Mouse (Mus musculus) neural tube, embryonic 13.5 days (tissue): ENCODE results near the gene Fdxacb1. TPM values are rescaled to one million over a fixed set of nuclear protein-coding genes. Genes with fewer than 3 reads are reported as not detected.

Experiments used
- ATAC-seq: fragments of 200-750 bp; cut with Nextera tagmentation; 2 replicates; pipeline ENCODE4 v1.8.0; 2017; ENCODE audit warnings: low read depth, mild to moderate bottlenecking, moderate TSS enrichment, moderate library complexity
- H3K27ac ChIP-seq: fragments of 300-500 bp; sonication (generic); replicated peaks from 2 replicates; pipeline ENCODE4 v1.5.1; 2015; ENCODE audit warnings: moderate library complexity, mild to moderate bottlenecking, inconsistent platforms
- H3K27me3 ChIP-seq: fragments of 300-500 bp; sonication (generic); 2 replicates; pipeline ENCODE4 v1.6.1; 2015; ENCODE audit warnings: mild to moderate bottlenecking, inconsistent platforms
- H3K36me3 ChIP-seq: fragments of 300-500 bp; sonication (generic); 2 replicates; pipeline ENCODE4 v1.6.1; 2015; ENCODE audit warnings: mild to moderate bottlenecking, inconsistent platforms
- H3K4me1 ChIP-seq: fragments of 300-500 bp; sonication (generic); replicated peaks from 2 replicates; pipeline ENCODE4 v1.6.1; 2015; ENCODE audit warnings: inconsistent platforms
- H3K4me2 ChIP-seq: fragments of 300-500 bp; sonication (generic); 2 replicates; pipeline ENCODE4 v1.6.1; 2015; ENCODE audit warnings: inconsistent platforms, mild to moderate bottlenecking, moderate library complexity
- H3K4me3 ChIP-seq: fragments of 300-500 bp; sonication (generic); 2 replicates; pipeline ENCODE4 v1.5.1; 2015; ENCODE audit warnings: mild to moderate bottlenecking, inconsistent platforms
- H3K9ac ChIP-seq: fragments of 300-500 bp; sonication (generic); 2 replicates; pipeline ENCODE4 v1.6.1; 2015; ENCODE audit warnings: moderate library complexity, mild to moderate bottlenecking, inconsistent platforms
- H3K9me3 ChIP-seq: fragments of 300-500 bp; sonication (generic); 2 replicates; pipeline ENCODE4 v1.6.1; 2016; ENCODE audit warnings: inconsistent platforms
- WGBS: fragments of 180-500 bp; shearing (Covaris S2); methylation state at CpG from one replicate; pipeline ENCODE4 v1.1.7; 2015; 5-methylcytosine and 5-hydroxymethylcytosine counted together
- polyA plus RNA-seq: library from polyadenylated mRNA; unstranded; fragments of >200 nt; fragmentation: Nextera tagmentation; extraction: Ambion mirVana; gene quantifications from 2 replicates; pipeline ENCODE4 v1.2.1, GENCODE M21; 2015

The Fdxacb1 gene
- polyA plus RNA-seq, 1 experiment from 2014 or later, result 12.9 TPM

- ATAC-seq, result no peak
- 60% methylated on average over 11 of the region's 11 CpGs for WGBS
- no peaks in the 10 kb centered on the region for H3K27me3 ChIP-seq
- peak overlapping the region; percentile 94 for H3K27ac ChIP-seq
- peak overlapping the region; percentile 91 for H3K9ac ChIP-seq
- peaks cover 29% of the 10 kb centered on the region for H3K4me1 ChIP-seq
- peaks cover 40% of the 10 kb centered on the region for H3K36me3 ChIP-seq
- H3K4me3 ChIP-seq, result peak overlapping the region; percentile 65
- H3K4me2 ChIP-seq, result peak overlapping the region; percentile 85
- no peaks in the 10 kb centered on the region for H3K9me3 ChIP-seq
Measured at GRCm38 (mm10) chr9:50776162-50776760, 8.2 kb downstream of the Fdxacb1 start.

- no peaks in the 10 kb centered on the region for H3K9me3 ChIP-seq
- WGBS, result 76% methylated on average over 2 of the region's 2 CpGs
Measured at GRCm38 (mm10) chr9:50782155-50782554, 14.1 kb downstream of the Fdxacb1 start.

GRCm38 (mm10) chr9:50795266-50795665 lies 27.2 kb downstream of the Fdxacb1 start:
- no peaks in the 10 kb centered on the region for H3K4me1 ChIP-seq
- no peak overlapping the region for H3K27ac ChIP-seq
- H3K27me3 ChIP-seq, result no peaks in the 10 kb centered on the region
- no peak overlapping the region for H3K9ac ChIP-seq
- peaks cover 61% of the 10 kb centered on the region for H3K36me3 ChIP-seq
- no peak overlapping the region for H3K4me2 ChIP-seq
- no peak for ATAC-seq
- no peak overlapping the region for H3K4me3 ChIP-seq
- H3K9me3 ChIP-seq, result no peaks in the 10 kb centered on the region
- WGBS, result 89% methylated on average over 3 of the region's 3 CpGs

More at GRCm38 (mm10) chr9:50782155-50782554, 14.1 kb downstream of the Fdxacb1 start:
- Histone ChIP-seq H3K4me3 (no peak overlapping the region), H3K27ac (no peak overlapping the region), H3K27me3 (no peaks in the 10 kb centered on the region), H3K9ac (no peak overlapping the region), H3K36me3 (peaks cover 82% of the 10 kb centered on the region), H3K4me2 (no peak overlapping the region), H3K4me1 (no peaks in the 10 kb centered on the region; the same call in 1 of the 2 replicates)
- no peak for ATAC-seq

GRCm38 (mm10) chr9:50796776-50797175 lies 28.7 kb downstream of the Fdxacb1 start:
- no peak overlapping the region for H3K4me3 ChIP-seq
- WGBS, result 93% methylated on average over 8 of the region's 8 CpGs
- no peaks in the 10 kb centered on the region for H3K4me1 ChIP-seq
- H3K9ac ChIP-seq, result no peak overlapping the region
- H3K27me3 ChIP-seq, result no peaks in the 10 kb centered on the region
- no peaks in the 10 kb centered on the region for H3K9me3 ChIP-seq
- H3K4me2 ChIP-seq, result no peak overlapping the region
- H3K36me3 ChIP-seq, result peaks cover 55% of the 10 kb centered on the region
- ATAC-seq, result no peak
- H3K27ac ChIP-seq, result no peak overlapping the region

- H3K27ac ChIP-seq, result no peak overlapping the region
- no peaks in the 10 kb centered on the region for H3K27me3 ChIP-seq
- H3K4me2 ChIP-seq, result no peak overlapping the region
- H3K4me3 ChIP-seq, result no peak overlapping the region
- H3K4me1 ChIP-seq, result no peaks in the 10 kb centered on the region
- 95% methylated on average over 7 of the region's 7 CpGs for WGBS
- H3K9ac ChIP-seq, result no peak overlapping the region
- H3K36me3 ChIP-seq, result peaks cover 53% of the 10 kb centered on the region
- ATAC-seq, result no peak
- no peaks in the 10 kb centered on the region for H3K9me3 ChIP-seq
Measured at GRCm38 (mm10) chr9:50797641-50798040, 29.6 kb downstream of the Fdxacb1 start.

GRCm38 (mm10) chr9:50798368-50798767 lies 30.3 kb downstream of the Fdxacb1 start:
- H3K36me3 ChIP-seq, result peaks cover 59% of the 10 kb centered on the region
- H3K27me3 ChIP-seq, result no peaks in the 10 kb centered on the region
- no peak overlapping the region for H3K27ac ChIP-seq
- 88% methylated on average over 5 of the region's 5 CpGs for WGBS
- no peaks in the 10 kb centered on the region for H3K4me1 ChIP-seq
- H3K9me3 ChIP-seq, result no peaks in the 10 kb centered on the region
- no peak overlapping the region for H3K4me2 ChIP-seq
- no peak overlapping the region for H3K4me3 ChIP-seq
- ATAC-seq, result no peak
- H3K9ac ChIP-seq, result no peak overlapping the region

GRCm38 (mm10) chr9:50800985-50801384 lies 32.9 kb downstream of the Fdxacb1 start:
- H3K27me3 ChIP-seq, result no peaks in the 10 kb centered on the region
- 52% methylated on average over 2 of the region's 2 CpGs for WGBS

GRCm38 (mm10) chr9:50803055-50803671 lies 35.1 kb downstream of the Fdxacb1 start:
- Histone ChIP-seq H3K9ac (no peak overlapping the region), H3K4me1 (no peaks in the 10 kb centered on the region), H3K9me3 (no peaks in the 10 kb centered on the region), H3K27ac (no peak overlapping the region), H3K4me2 (no peak overlapping the region), H3K27me3 (no peaks in the 10 kb centered on the region), H3K4me3 (no peak overlapping the region), H3K36me3 (peaks cover 82% of the 10 kb centered on the region)
- 89% methylated on average over 7 of the region's 7 CpGs for WGBS
- ATAC-seq, result no peak

More at GRCm38 (mm10) chr9:50800985-50801384, 32.9 kb downstream of the Fdxacb1 start:
- Histone ChIP-seq H3K4me3 (no peak overlapping the region), H3K9me3 (no peaks in the 10 kb centered on the region), H3K4me2 (no peak overlapping the region), H3K36me3 (peaks cover 68% of the 10 kb centered on the region), H3K27ac (no peak overlapping the region), H3K9ac (no peak overlapping the region), H3K4me1 (no peaks in the 10 kb centered on the region)
- no peak for ATAC-seq

- Histone ChIP-seq H3K36me3 (peaks cover 92% of the 10 kb centered on the region), H3K9ac (no peak overlapping the region), H3K4me2 (no peak overlapping the region), H3K4me3 (no peak overlapping the region), H3K9me3 (no peaks in the 10 kb centered on the region), H3K27ac (no peak overlapping the region), H3K4me1 (no peaks in the 10 kb centered on the region), H3K27me3 (no peaks in the 10 kb centered on the region)
- no peak for ATAC-seq
- WGBS, result 89% methylated on average over 6 of the region's 6 CpGs
Measured at GRCm38 (mm10) chr9:50808471-50808870, 40.4 kb downstream of the Fdxacb1 start.

- Histone ChIP-seq H3K4me3 (no peak overlapping the region), H3K9me3 (no peaks in the 10 kb centered on the region), H3K27me3 (no peaks in the 10 kb centered on the region), H3K9ac (no peak overlapping the region), H3K4me1 (no peaks in the 10 kb centered on the region), H3K4me2 (no peak overlapping the region), H3K36me3 (peaks cover 92% of the 10 kb centered on the region), H3K27ac (no peak overlapping the region)
- WGBS, result 95% methylated on average over 13 of the region's 13 CpGs
- ATAC-seq, result no peak
Measured at GRCm38 (mm10) chr9:50809146-50809545, 41.1 kb downstream of the Fdxacb1 start.

- Histone ChIP-seq H3K36me3 (peaks cover 79% of the 10 kb centered on the region), H3K9ac (no peak overlapping the region), H3K27ac (no peak overlapping the region), H3K27me3 (no peaks in the 10 kb centered on the region), H3K4me1 (no peaks in the 10 kb centered on the region), H3K9me3 (no peaks in the 10 kb centered on the region), H3K4me3 (no peak overlapping the region), H3K4me2 (no peak overlapping the region)
- 96% methylated on average over 7 of the region's 7 CpGs for WGBS
- no peak for ATAC-seq
Measured at GRCm38 (mm10) chr9:50811187-50811586, 43.2 kb downstream of the Fdxacb1 start.

GRCm38 (mm10) chr9:50811746-50812145 lies 43.7 kb downstream of the Fdxacb1 start:
- Histone ChIP-seq H3K4me2 (no peak overlapping the region), H3K27ac (no peak overlapping the region), H3K9me3 (no peaks in the 10 kb centered on the region), H3K36me3 (peaks cover 78% of the 10 kb centered on the region), H3K27me3 (no peaks in the 10 kb centered on the region), H3K4me1 (no peaks in the 10 kb centered on the region), H3K4me3 (no peak overlapping the region), H3K9ac (no peak overlapping the region)
- WGBS, result 88% methylated on average over 2 of the region's 2 CpGs
- no peak for ATAC-seq

GRCm38 (mm10) chr9:50813796-50814195 lies 45.8 kb downstream of the Fdxacb1 start:
- H3K9ac ChIP-seq, result no peak overlapping the region

More at GRCm38 (mm10) chr9:50813796-50814195, 45.8 kb downstream of the Fdxacb1 start:
- peaks cover 75% of the 10 kb centered on the region for H3K36me3 ChIP-seq
- H3K9me3 ChIP-seq, result no peaks in the 10 kb centered on the region
- H3K27me3 ChIP-seq, result no peaks in the 10 kb centered on the region
- H3K4me3 ChIP-seq, result no peak overlapping the region
- no peaks in the 10 kb centered on the region for H3K4me1 ChIP-seq
- no peak overlapping the region for H3K27ac ChIP-seq
- ATAC-seq, result no peak
- H3K4me2 ChIP-seq, result no peak overlapping the region
- 97% methylated on average over 5 of the region's 5 CpGs for WGBS
